Mouse (Mus musculus) midbrain, postnatal 0 days (tissue): ENCODE results near the gene Ankfn1. TPM values are rescaled to one million over a fixed set of nuclear protein-coding genes. Genes with fewer than 3 reads are reported as not detected.

Experiments
- ATAC-seq: fragments of 200-750 bp; cut with Nextera tagmentation; 2 replicates; pipeline ENCODE4 v1.8.0; 2017; ENCODE audit warnings: moderate number of reproducible peaks, mild to moderate bottlenecking, moderate TSS enrichment, moderate library complexity; ENCODE audit not compliant: low FRiP score
- DNase-seq: peaks from one replicate; pipeline ENCODE4 v3.0.0-alpha.2; 2015; ENCODE audit warnings: low spot score
- H3K27ac ChIP-seq: fragments of 300-500 bp; sonication (generic); 2 replicates; pipeline ENCODE4 v1.5.1; 2014; ENCODE audit warnings: low read depth, mild to moderate bottlenecking, low read length, mixed read lengths
- H3K27me3 ChIP-seq: fragments of 300-500 bp; sonication (generic); 2 replicates; pipeline ENCODE4 v1.6.1; 2014; ENCODE audit warnings: low read length, control low read depth, mixed read lengths; ENCODE audit not compliant: insufficient read depth
- H3K36me3 ChIP-seq: fragments of 300-500 bp; sonication (generic); 2 replicates; pipeline ENCODE4 v1.6.1; 2014; ENCODE audit warnings: low read length, control low read depth, mixed read lengths; ENCODE audit not compliant: insufficient read depth
- H3K4me1 ChIP-seq: fragments of 300-500 bp; sonication (generic); 2 replicates; pipeline ENCODE4 v1.6.1; 2014; ENCODE audit warnings: mild to moderate bottlenecking, control low read depth, antibody characterized with exemption, low read length, mixed read lengths; ENCODE audit not compliant: insufficient read depth
- H3K4me2 ChIP-seq: fragments of 300-500 bp; sonication (generic); 2 replicates; pipeline ENCODE4 v1.6.1; 2014; ENCODE audit warnings: low read depth, mild to moderate bottlenecking, low read length, mixed read lengths; ENCODE audit not compliant: poor library complexity, severe bottlenecking
- H3K4me3 ChIP-seq: fragments of 300-500 bp; sonication (generic); 2 replicates; pipeline ENCODE4 v1.5.1; 2014; ENCODE audit warnings: low read depth, mild to moderate bottlenecking, low read length, moderate library complexity
- H3K9ac ChIP-seq: fragments of 300-500 bp; sonication (generic); replicated peaks from 2 replicates; pipeline ENCODE4 v1.6.1; 2014; ENCODE audit warnings: mild to moderate bottlenecking, low read length, moderate library complexity, mixed read lengths; ENCODE audit not compliant: poor library complexity, severe bottlenecking
- H3K9me3 ChIP-seq: fragments of 300-500 bp; sonication (generic); 2 replicates; pipeline ENCODE4 v1.6.1; 2016; ENCODE audit warnings: low read length, control low read depth
- CTCF ChIP-seq: IDR thresholded peaks from 2 replicates; pipeline ENCODE4 v1.5.1; 2016; ENCODE audit warnings: antibody characterized with exemption, mild to moderate bottlenecking
- WGBS: fragments of 180-500 bp; shearing (Covaris S2); extraction: QIAGEN DNeasy Blood & Tissue Kit; methylation state at CpG from one replicate; pipeline ENCODE4 v1.1.7; 2014; 5-methylcytosine and 5-hydroxymethylcytosine counted together
- polyA plus RNA-seq: library from polyadenylated mRNA; unstranded; fragments of >200 nt; fragmentation: Nextera tagmentation; extraction: Ambion mirVana; gene quantifications from 2 replicates; pipeline ENCODE4 v1.2.1, GENCODE M21; 2015
- total RNA-seq: library from RNA; depleted of rRNA; stranded (reverse); fragments of >200 nt; gene quantifications from 2 replicates; pipeline ENCODE4 v1.2.3, GENCODE M21; 2014

Ankfn1 gene
- total and polyA plus RNA-seq, 2 experiments from 2014 or later = 7.5 to 25.4 TPM

- Histone ChIP-seq H3K27ac (no peak overlapping the region), H3K27me3 (no peaks in the 10 kb centered on the region), H3K36me3 (no peaks in the 10 kb centered on the region), H3K4me1 (no peaks in the 10 kb centered on the region), H3K4me3 (no peak overlapping the region), H3K9ac (no peak overlapping the region), H3K9me3 (no peaks in the 10 kb centered on the region), H3K4me2 (no peak overlapping the region)
- TF ChIP-seq CTCF = no peak
- DNase-seq (no peak), ATAC-seq (no peak)
- 92% methylated on average over 2 of the region's 2 CpGs for WGBS
Observed at GRCm38 (mm10) chr11:89500961-89501360, 276.5 kb downstream of the Ankfn1 start.

- Histone ChIP-seq H3K36me3 (no peaks in the 10 kb centered on the region), H3K27me3 (no peaks in the 10 kb centered on the region), H3K9me3 (no peaks in the 10 kb centered on the region), H3K4me2 (no peak overlapping the region), H3K4me1 (no peaks in the 10 kb centered on the region; the same call in 1 of the 2 replicates), H3K9ac (no peak overlapping the region), H3K27ac (no peak overlapping the region), H3K4me3 (no peak overlapping the region)
- no peak for ATAC-seq
- 84% methylated on average over 6 of the region's 6 CpGs for WGBS
- no peak for DNase-seq
- no peak for TF ChIP-seq CTCF
Observed at GRCm38 (mm10) chr11:89481084-89481483, 296.4 kb downstream of the Ankfn1 start.

GRCm38 (mm10) chr11:89476927-89477326 lies 300.5 kb downstream of the Ankfn1 start:
- 49% methylated on average over 5 of the region's 5 CpGs for WGBS
- no peak overlapping the region for H3K4me3 ChIP-seq
- H3K36me3 ChIP-seq = no peaks in the 10 kb centered on the region
- no peak overlapping the region for H3K27ac ChIP-seq
- no peak overlapping the region for H3K9ac ChIP-seq
- no peak for ATAC-seq
- TF ChIP-seq CTCF = no peak
- no peaks in the 10 kb centered on the region for H3K9me3 ChIP-seq
- no peak overlapping the region for H3K4me2 ChIP-seq
- H3K27me3 ChIP-seq = no peaks in the 10 kb centered on the region
- DNase-seq = no peak
- no peaks in the 10 kb centered on the region for H3K4me1 ChIP-seq

DNA sequence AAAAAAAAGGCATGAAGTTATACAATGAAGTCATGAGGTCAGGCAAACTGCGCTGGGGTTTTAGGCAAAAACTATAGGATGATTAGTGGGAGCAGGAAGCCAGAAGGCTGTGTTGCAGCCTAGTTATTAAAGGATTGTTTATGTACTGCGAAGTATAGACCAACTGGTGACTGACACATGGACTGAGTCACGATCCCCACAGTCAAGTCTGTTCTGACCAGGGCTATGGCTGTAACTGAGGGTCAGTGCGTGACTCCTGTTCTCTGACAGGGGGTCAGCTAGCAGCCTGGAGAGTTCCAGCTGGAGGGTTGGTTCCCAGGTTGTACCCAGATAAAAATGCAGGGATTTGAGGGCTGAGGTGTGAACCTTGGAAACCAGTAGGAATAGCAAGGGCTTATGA lies 301.4 kb downstream of the Ankfn1 start:
- Histone ChIP-seq H3K9ac (no peak overlapping the region), H3K4me1 (no peaks in the 10 kb centered on the region), H3K27me3 (no peaks in the 10 kb centered on the region), H3K9me3 (no peaks in the 10 kb centered on the region), H3K4me3 (no peak overlapping the region), H3K27ac (no peak overlapping the region), H3K36me3 (no peaks in the 10 kb centered on the region), H3K4me2 (no peak overlapping the region)
- DNase-seq (no peak), ATAC-seq (no peak)
- TF ChIP-seq CTCF = no peak
- WGBS = 86% methylated on average over 4 of the region's 4 CpGs

DNA sequence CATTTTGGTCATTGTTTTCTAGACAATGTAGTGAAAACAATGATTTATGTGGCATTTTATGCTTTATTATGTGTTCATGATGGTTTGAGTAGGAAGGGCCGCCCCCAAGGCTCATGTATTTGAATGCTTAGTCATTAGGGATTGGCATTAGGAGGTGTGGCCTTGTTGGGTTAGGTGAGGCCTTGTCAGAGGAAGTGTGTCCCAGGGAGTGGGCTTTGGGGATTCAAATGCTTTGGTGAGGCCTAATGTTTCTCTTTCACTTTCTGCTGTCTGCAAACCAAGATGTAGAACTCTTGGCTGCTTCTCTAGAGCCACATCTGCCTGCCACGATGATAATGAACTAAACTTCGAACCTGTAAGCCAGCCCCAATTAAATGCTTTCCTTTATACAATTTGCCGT lies 304.6 kb downstream of the Ankfn1 start:
- no peaks in the 10 kb centered on the region for H3K36me3 ChIP-seq
- DNase-seq (no peak), ATAC-seq (no peak)
- TF ChIP-seq CTCF = no peak
- H3K27me3 ChIP-seq = no peaks in the 10 kb centered on the region
- no peak overlapping the region for H3K4me2 ChIP-seq
- H3K27ac ChIP-seq = no peak overlapping the region
- H3K9me3 ChIP-seq = no peaks in the 10 kb centered on the region
- H3K9ac ChIP-seq = no peak overlapping the region
- WGBS = 87% methylated on average over 4 of the region's 4 CpGs
- H3K4me1 ChIP-seq = no peaks in the 10 kb centered on the region
- no peak overlapping the region for H3K4me3 ChIP-seq

DNA sequence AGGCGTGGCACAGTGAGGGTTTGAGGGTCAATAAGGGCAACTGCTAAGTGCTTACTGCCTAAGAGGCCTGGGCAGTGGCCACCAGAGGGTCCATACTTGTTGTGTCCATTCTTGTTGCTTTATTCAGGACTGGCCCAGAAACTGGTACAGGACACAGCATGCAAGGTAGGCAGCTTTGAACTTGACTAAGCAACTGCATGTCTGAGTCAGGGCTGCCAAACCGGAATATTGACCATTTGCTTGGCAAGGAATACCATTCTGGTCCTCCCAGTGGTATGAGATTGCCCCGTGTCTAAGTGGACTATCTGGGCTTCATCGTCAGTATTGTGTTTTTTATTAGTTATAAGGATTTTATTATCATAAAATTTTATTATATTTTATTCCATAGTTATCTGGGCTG lies 312.1 kb downstream of the Ankfn1 start:
- ATAC-seq = no peak
- H3K36me3 ChIP-seq = no peaks in the 10 kb centered on the region
- WGBS = 91% methylated on average over 4 of the region's 4 CpGs

GRCm38 (mm10) chr11:89462216-89462615 lies 315.2 kb downstream of the Ankfn1 start:
- DNase-seq (no peak), ATAC-seq (no peak)
- no peak for TF ChIP-seq CTCF
- H3K27me3 ChIP-seq = no peaks in the 10 kb centered on the region
- H3K4me3 ChIP-seq = no peak overlapping the region
- H3K27ac ChIP-seq = no peak overlapping the region
- no peak overlapping the region for H3K4me2 ChIP-seq
- H3K4me1 ChIP-seq = no peaks in the 10 kb centered on the region
- H3K9me3 ChIP-seq = no peaks in the 10 kb centered on the region
- no peak overlapping the region for H3K9ac ChIP-seq
- WGBS = 81% methylated on average over 10 of the region's 10 CpGs
- H3K36me3 ChIP-seq = no peaks in the 10 kb centered on the region

More for the DNA sequence above, 312.1 kb downstream of the Ankfn1 start:
- Histone ChIP-seq H3K4me3 (no peak overlapping the region), H3K9ac (no peak overlapping the region), H3K4me1 (no peaks in the 10 kb centered on the region), H3K27me3 (no peaks in the 10 kb centered on the region), H3K4me2 (no peak overlapping the region), H3K27ac (no peak overlapping the region), H3K9me3 (no peaks in the 10 kb centered on the region)
- TF ChIP-seq CTCF = no peak
- no peak for DNase-seq
